Mouse (Mus musculus) v-Abl transformed pro-B cells (cell line): ENCODE results near the gene Cdkn2b.

Experiments used
- in situ Hi-C, 2 experiments: fragments of 400-800 bp; cut with MboI; formaldehyde crosslinking; loops; one replicate each; pipeline ENCODE4 v1.15.1; 2025; ENCODE audit not compliant: unreplicated experiment in 2 of 2

The Cdkn2b gene

GRCm38 (mm10) chr4:89272101-89272718 lies 38.6 kb downstream of the Cdkn2b start:
- in situ Hi-C loops: no loop called here

GRCm38 (mm10) chr4:89257768-89258167 lies 53.1 kb downstream of the Cdkn2b start:
- in situ Hi-C loops: loop anchor here in 1 of 2 experiments (5.0 kb wide), 1 partner anchor 45 kb away; no protein-coding TSS in a partner anchor
